Mouse (Mus musculus) stomach, adult 2 months (tissue): ENCODE results near the gene Stag3. TPM values are rescaled to one million over a fixed set of nuclear protein-coding genes. Genes with fewer than 3 reads are reported as not detected.

Experiments used
- polyA plus RNA-seq: library from polyadenylated mRNA; depleted of rRNA; stranded (reverse); fragments of >200 nt; gene quantifications from 2 replicates; pipeline ENCODE4 v1.2.3, GENCODE M21; 2012; rRNA removed

Gene Stag3
- polyA plus RNA-seq: 0.04 and 0.19 TPM in 2 replicates

DNA sequence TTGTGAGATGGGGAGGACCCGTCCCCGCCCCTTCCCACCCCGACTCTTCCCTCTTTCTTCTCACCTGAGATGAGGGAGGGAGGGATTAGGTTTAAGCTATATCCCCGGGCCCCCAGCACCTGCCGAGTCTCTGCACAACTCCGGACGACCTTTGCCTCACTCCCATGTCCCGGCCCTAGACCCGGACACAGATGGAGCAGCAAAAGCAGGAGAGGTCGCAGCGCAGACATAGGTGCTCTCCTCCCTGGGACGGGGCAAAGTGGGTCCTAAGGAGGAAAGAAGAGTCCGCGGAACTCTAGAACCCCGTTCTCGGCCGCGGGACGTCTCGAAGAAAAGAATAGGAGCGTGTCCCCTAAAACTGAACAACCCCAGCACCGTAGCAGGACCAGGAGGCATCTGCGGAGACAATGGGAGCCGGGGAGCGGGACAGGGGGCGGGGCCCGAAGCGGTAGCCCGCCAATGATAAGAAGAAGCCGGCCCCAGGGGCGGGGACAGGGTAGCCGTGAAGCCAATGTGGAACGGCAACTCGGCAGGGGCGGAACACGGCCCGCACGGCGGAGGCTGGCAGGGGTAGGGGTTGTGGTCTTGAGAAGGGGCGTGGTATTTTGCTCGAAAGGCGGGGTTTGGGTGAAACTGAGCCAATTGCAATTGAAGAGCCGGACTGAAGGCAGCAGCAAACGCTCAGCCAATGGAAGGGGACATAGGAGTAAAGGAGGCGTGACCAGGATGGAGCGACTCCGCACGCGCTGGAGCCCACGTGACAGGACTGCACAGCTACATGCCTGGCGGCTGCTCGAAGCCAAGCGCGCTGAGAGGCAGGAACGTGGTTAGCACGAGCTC lies at the start of gene Stag3, which contains the start of the genes Gm43720 and Gpc2:
TSS of gene Stag3 (plus strand) at position 656 of the 840 bp plus-strand sequence.
TSS of gene Gm43720 (minus strand) at position 374 of the 840 bp plus-strand sequence.
TSS of gene Gpc2 (minus strand) at position 421 of the 840 bp plus-strand sequence.

DNA sequence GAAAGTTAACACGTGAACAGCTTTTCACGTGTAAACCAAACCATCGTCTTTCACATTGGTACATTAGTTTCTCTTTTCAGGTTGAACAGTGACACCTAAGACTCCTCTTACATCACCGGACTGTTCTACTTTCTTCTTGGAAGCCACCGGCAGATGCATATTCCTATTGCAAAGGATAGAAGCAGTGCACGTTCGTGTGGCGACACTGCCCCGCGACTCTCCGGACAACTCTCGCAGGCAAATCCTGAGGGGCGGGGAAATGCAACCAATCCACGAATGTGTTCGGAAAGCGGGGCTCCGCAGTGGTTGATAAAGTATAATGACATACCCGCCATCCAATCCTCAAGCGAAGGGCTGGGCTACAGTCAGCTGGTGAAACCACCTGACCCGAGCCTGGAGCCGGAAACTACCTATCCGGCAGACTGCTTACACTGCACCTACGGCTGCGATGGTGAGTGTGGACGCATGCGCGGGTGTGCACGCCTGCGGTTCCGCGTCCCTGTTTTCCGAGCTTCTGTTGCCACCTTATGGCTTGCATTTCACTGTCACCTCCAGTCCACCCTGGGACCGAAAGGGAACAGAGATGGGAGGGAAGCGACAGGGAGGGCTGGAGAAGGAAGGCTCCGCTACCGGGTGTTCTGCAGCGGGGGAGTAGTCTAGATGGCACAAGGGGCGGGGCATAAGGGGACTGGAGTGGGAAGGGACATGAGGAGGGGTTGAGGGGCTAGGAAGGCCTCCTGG lies 24.5 kb upstream of the Stag3 start, which contains the start of gene Lamtor4:
TSS of gene Lamtor4 (plus strand) at position 130 of the 741 bp plus-strand sequence.

DNA sequence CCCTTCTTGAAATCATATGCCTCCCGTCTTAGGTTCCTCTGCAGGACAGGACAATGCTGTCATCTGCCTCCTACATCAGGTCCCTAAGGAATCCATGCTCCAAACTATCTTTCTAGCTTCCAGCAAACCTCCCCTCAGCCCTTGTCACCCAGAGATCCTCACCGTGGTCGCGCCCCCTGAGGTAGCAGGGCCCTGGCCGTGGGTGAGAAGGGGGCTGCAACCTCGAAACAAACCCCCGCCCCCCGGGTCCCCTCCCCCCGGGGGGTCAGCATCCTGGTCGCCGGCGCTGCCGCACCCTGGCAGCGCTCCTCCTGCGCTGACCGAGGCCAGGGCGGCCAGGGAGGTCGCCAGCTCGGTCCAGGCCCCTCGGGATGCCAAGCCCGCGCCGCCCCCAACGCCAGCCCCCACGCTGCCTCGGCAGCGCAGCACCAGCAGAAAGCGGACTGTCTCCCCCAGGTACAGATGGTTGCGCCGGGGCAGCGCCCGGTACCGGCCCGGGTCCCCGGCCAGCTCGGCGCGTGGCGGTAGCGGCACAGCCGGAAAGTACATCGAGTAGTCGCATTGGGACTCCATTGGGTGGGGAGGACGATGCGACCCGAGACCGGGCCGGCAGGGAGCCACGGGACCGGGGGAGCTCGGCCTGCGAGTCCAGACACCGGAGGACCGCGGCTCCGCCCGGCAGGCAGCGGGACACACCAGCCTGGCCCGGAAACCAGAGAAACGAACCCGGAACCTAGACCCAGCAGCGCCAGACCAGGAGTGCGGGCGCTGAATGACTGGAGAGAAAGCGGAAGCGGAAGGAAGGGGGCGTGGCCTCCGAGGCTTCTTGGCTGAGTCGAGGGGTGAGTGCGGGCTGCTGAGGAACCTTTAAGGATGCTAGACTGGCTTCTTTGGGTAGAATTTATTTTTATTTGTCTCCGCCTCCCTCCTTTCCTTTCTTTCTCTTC lies 16.5 kb upstream of the Stag3 start, which contains the start of gene BC037034:
TSS of gene BC037034 (minus strand) at position 774 of the 947 bp plus-strand sequence.

GRCm38 (mm10) chr5:138272409-138272923 lies 7.6 kb upstream of the Stag3 start, which contains the start of gene Gal3st4:
Gene Gal3st4 (minus strand): TSS chr5:138272840.

DNA sequence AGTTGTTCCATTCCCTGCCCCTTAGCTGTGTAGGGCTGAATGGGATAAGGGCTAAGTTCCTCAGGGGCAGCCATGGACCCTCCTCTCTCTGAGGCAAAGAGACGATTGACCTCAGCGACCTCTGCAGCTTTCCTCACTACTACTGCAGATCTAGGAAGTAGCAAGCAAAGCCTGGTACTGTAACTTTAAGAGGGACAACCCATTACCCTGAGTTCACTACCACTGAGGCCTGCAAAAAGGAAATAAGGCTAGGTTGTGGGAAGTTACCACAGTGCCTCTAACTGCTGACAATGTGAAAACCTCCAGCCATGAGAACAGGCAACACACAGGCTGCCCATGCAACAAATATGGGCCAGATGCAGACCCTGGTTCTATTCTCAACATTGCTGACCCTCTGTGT lies 61.6 kb downstream of the Stag3 start, which contains the start of gene Pvrig:
TSS of gene Pvrig (plus strand) at position 301 of the 400 bp plus-strand sequence.

Other genes starting within 250 kb of the Stag3 start
- not detected in 2 replicates for gene Smok3c, start 227.0 kb upstream of the Stag3 start, polyA plus RNA-seq
- 0.51 and 0.96 TPM in 2 replicates for gene Zkscan1, start 195.2 kb upstream of the Stag3 start, polyA plus RNA-seq
- 1.8 and 2.3 TPM in 2 replicates for gene Zscan21, start 163.3 kb upstream of the Stag3 start, polyA plus RNA-seq
- 0.71 and 4.4 TPM in 2 replicates for gene Zfp113, start 124.5 kb upstream of the Stag3 start, polyA plus RNA-seq
- 27.9 and 34.4 TPM in 2 replicates for gene Cops6, start 119.2 kb upstream of the Stag3 start, polyA plus RNA-seq
- gene Ap4m1, start 108.2 kb upstream of the Stag3 start, polyA plus RNA-seq: 14.2 and 21.4 TPM in 2 replicates
- gene Mcm7, start 107.8 kb upstream of the Stag3 start, polyA plus RNA-seq: 11.0 and 11.9 TPM in 2 replicates
- gene Taf6, start 92.8 kb upstream of the Stag3 start, polyA plus RNA-seq: 25.5 and 27.1 TPM in 2 replicates
- 0.42 and 0.67 TPM in 2 replicates for gene Cnpy4, start 92.8 kb upstream of the Stag3 start, polyA plus RNA-seq
- gene Mblac1, start 85.9 kb upstream of the Stag3 start, polyA plus RNA-seq: 1.9 and 4.5 TPM in 2 replicates
- gene Nxpe5, start 54.3 kb upstream of the Stag3 start, polyA plus RNA-seq: 0.24 and 0.51 TPM in 2 replicates
- 86.0 and 110 TPM in 2 replicates for gene Lamtor4, start 24.8 kb upstream of the Stag3 start, polyA plus RNA-seq
- gene BC037034, start 16.2 kb upstream of the Stag3 start, polyA plus RNA-seq: 38.2 and 49.6 TPM in 2 replicates
- gene Gal3st4, start 7.4 kb upstream of the Stag3 start, polyA plus RNA-seq: 1.8 and 2.4 TPM in 2 replicates
- gene Gm43720, start 282 bp upstream of the Stag3 start, polyA plus RNA-seq: not detected in 2 replicates
- gene Gpc2, start 235 bp upstream of the Stag3 start, polyA plus RNA-seq: 1.7 and 2.6 TPM in 2 replicates
- gene Pvrig, start 61.7 kb downstream of the Stag3 start, polyA plus RNA-seq: 0.09 TPM in 1 of 2 replicates, not detected in the other
- gene Zfp157, start 161.2 kb downstream of the Stag3 start, polyA plus RNA-seq: 0.25 and 0.54 TPM in 2 replicates